Mouse (Mus musculus) ES-E14 (cell line): ENCODE measurements around the gene Pdia5. TPM values are rescaled to one million over a fixed set of nuclear protein-coding genes. Genes with fewer than 3 reads are reported as not detected.
A peak's percentile ranks its signal among the peaks of the same experiment; 100 is the strongest.

ENCODE experiments used
- DNase-seq: peaks from one replicate; pipeline ENCODE4 v3.0.0-alpha.2; 2013; ENCODE audit warnings: low read depth, low spot score
- H3K27ac ChIP-seq: 2 replicates; pipeline ENCODE4 v1.5.1; 2012; ENCODE audit warnings: low read depth, mild to moderate bottlenecking, low read length, moderate library complexity, mixed read lengths; ENCODE audit not compliant: poor library complexity, insufficient read depth, severe bottlenecking
- H3K36me3 ChIP-seq: 2 replicates; pipeline ENCODE4 v1.6.1; 2012; ENCODE audit warnings: mild to moderate bottlenecking, low read length, moderate library complexity, mixed read lengths; ENCODE audit not compliant: control insufficient read depth, poor library complexity, insufficient read depth, severe bottlenecking
- H3K4me1 ChIP-seq, 2 experiments: fragments of 150-350 bp in 1 of 2; sonication (generic) in 1 of 2; 2 replicates each; pipeline ENCODE4 v1.6.1; 2012; ENCODE audit warnings: low read length in 2 of 2, mild to moderate bottlenecking in 1 of 2, mixed read lengths in 1 of 2; ENCODE audit not compliant: control insufficient read depth in 2 of 2, insufficient read depth in 2 of 2, poor library complexity in 1 of 2
- H3K4me3 ChIP-seq, 2 experiments: fragments of 150-350 bp in 1 of 2; sonication (generic) in 1 of 2; 2 replicates each; pipeline ENCODE4 v1.5.1; 2012; ENCODE audit warnings: low read length in 2 of 2, low read depth in 1 of 2, mild to moderate bottlenecking in 1 of 2, mixed read lengths in 1 of 2; ENCODE audit not compliant: insufficient read depth in 1 of 2, poor library complexity in 1 of 2, severe bottlenecking in 1 of 2
- H3K9ac ChIP-seq: 2 replicates; pipeline ENCODE4 v1.6.1; 2012; ENCODE audit warnings: low read depth, mild to moderate bottlenecking, low read length, mixed read lengths; ENCODE audit not compliant: poor library complexity, insufficient read depth, severe bottlenecking
- H3K9me3 ChIP-seq: fragments of 150-350 bp; sonication (generic); 2 replicates; pipeline ENCODE4 v1.6.1; 2012; ENCODE audit warnings: low read depth, mild to moderate bottlenecking, low read length; ENCODE audit not compliant: control insufficient read depth, insufficient read depth
- CHD2 ChIP-seq: IDR thresholded peaks from 2 replicates; pipeline ENCODE4 v1.6.1; 2014; ENCODE audit warnings: mild to moderate bottlenecking, low read depth, low read length, inconsistent platforms
- HCFC1 ChIP-seq: IDR thresholded peaks from 2 replicates; pipeline ENCODE4 v1.6.1; 2012; ENCODE audit warnings: low read length, inconsistent platforms, borderline replicate concordance; ENCODE audit not compliant: insufficient read depth
- MAFK ChIP-seq: IDR thresholded peaks from 2 replicates; pipeline ENCODE4 v1.6.1; 2014; ENCODE audit warnings: mild to moderate bottlenecking, low read depth, low read length, inconsistent platforms; ENCODE audit not compliant: insufficient read depth
- ZC3H11A ChIP-seq: IDR thresholded peaks from 2 replicates; pipeline ENCODE4 v1.6.1; 2012; ENCODE audit warnings: low read depth, mild to moderate bottlenecking, inconsistent platforms, low read length, borderline replicate concordance
- ZNF384 ChIP-seq: IDR thresholded peaks from 2 replicates; pipeline ENCODE4 v1.6.1; 2012; ENCODE audit warnings: low read depth, low read length, inconsistent platforms
- in situ Hi-C, 2 experiments: fragments of 600-800 bp; cut with MboI; formaldehyde crosslinking; loops; one replicate each; pipeline ENCODE4 v1.15.1; 2025; ENCODE audit warnings: low sequenced_read_pairs in 2 of 2, inconsistent platforms in 1 of 2; ENCODE audit not compliant: unreplicated experiment in 2 of 2
- total RNA-seq: library from RNA; depleted of rRNA; stranded (reverse); fragments of 300-350 nt; gene quantifications from 2 replicates; pipeline ENCODE4 v1.2.3, GENCODE M21; 2012; rRNA removed

Pdia5 gene
- total RNA-seq, 1 experiment = 20.3 TPM

GRCm38 (mm10) chr16:35363150-35364062 is 127.3 kb downstream of the Pdia5 start, which contains the start of gene Sec22a:
Sec22a (minus strand) TSS chr16:35363918.
- in situ Hi-C loops = no loop called here
- Histone ChIP-seq H3K4me3 (peak within 1 kb of the TSS; percentile 97 to 98), H3K9me3 (no peaks in the 10 kb centered on the region), H3K27ac (peak within 1 kb of the TSS; percentile 65; the same call in 1 of the 2 replicates), H3K9ac (peak within 1 kb of the TSS; percentile 95), H3K36me3 (peaks cover 3% of the 10 kb centered on the region; the same call in 1 of the 2 replicates), H3K4me1 (peaks cover 0 to 3% of the 10 kb centered on the region in 2 experiments; a peak in 1 of 4 replicates)
- DNase-seq = peak; percentile 89
- TF ChIP-seq MAFK (no peak), HCFC1 (0 out of 2 replicates have a peak, but pooled peaks have one; percentile 31), ZNF384 (no peak)

DNA sequence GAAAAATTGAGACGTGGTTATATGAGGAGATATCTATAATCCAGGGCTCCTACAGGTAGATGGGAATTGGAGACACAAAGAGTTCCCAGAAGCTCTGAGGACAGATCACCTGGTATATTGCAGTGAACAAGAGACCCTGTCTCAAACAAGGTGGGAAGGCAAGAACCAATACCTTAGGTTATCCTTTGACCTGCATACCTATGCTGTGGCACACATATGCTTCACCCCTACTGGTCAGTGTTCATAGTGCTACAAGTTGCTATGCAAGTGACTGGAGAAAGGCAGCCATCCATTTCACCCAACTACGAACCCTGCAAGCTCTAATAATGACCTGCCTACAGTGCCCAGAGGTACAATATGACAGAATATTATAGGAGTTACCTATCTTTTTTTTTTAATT is 128.5 kb downstream of the Pdia5 start:
- H3K9ac ChIP-seq = no peak overlapping the region
- no peak overlapping the region for H3K27ac ChIP-seq
- DNase-seq = peak; percentile 9
- H3K9me3 ChIP-seq = no peaks in the 10 kb centered on the region
- peaks cover 0 to 3% of the 10 kb centered on the region in 2 experiments; a peak in 1 of 4 replicates for H3K4me1 ChIP-seq
- no peak for TF ChIP-seq ZC3H11A
- no peak for TF ChIP-seq CHD2
- no peak for TF ChIP-seq ZNF384
- TF ChIP-seq HCFC1 = no peak
- no peak for TF ChIP-seq MAFK
- in situ Hi-C loops = no loop called here
- no peak overlapping the region for H3K4me3 ChIP-seq
- peaks cover 3% of the 10 kb centered on the region; the same call in 1 of the 2 replicates for H3K36me3 ChIP-seq

GRCm38 (mm10) chr16:35360593-35360992 is 130.1 kb downstream of the Pdia5 start:
- DNase-seq = peak; percentile 67
- peaks cover 3% of the 10 kb centered on the region; the same call in 1 of the 2 replicates for H3K36me3 ChIP-seq
- no peak overlapping the region for H3K4me3 ChIP-seq
- H3K27ac ChIP-seq = no peak overlapping the region
- no peak for TF ChIP-seq CHD2
- TF ChIP-seq MAFK = no peak
- no peak for TF ChIP-seq ZNF384
- TF ChIP-seq HCFC1 = no peak
- TF ChIP-seq ZC3H11A = no peak
- in situ Hi-C loops = no loop called here
- no peak overlapping the region for H3K9ac ChIP-seq
- H3K4me1 ChIP-seq = peaks cover 0 to 3% of the 10 kb centered on the region in 2 experiments; a peak in 1 of 4 replicates
- H3K9me3 ChIP-seq = no peaks in the 10 kb centered on the region

DNA sequence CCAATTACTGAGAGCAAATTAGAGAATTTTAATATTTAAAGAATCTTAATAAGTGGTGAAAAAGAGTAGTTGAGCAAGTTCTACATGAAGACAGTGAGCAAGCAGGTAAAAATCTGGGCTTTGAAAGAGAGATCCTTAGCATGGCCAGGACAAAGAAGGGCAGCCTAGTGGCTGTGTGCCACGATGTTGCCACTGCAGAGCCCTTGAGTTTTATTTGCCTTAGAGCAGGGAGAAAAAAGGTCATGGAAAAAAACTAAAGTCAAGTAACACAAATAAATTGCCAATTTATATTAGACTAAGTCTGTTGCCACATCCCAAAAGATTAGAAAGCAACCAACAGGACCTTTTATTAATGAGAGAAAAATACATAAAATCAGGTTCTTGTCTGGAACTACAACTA is 133.2 kb downstream of the Pdia5 start:
- no peak overlapping the region for H3K27ac ChIP-seq
- no peak for DNase-seq
- H3K9me3 ChIP-seq = no peaks in the 10 kb centered on the region
- no peaks in the 10 kb centered on the region; a peak in 1 of 4 replicates for H3K4me1 ChIP-seq
- peaks cover 3% of the 10 kb centered on the region; the same call in 1 of the 2 replicates for H3K36me3 ChIP-seq
- H3K9ac ChIP-seq = no peak overlapping the region
- TF ChIP-seq MAFK (no peak), ZNF384 (no peak), CHD2 (no peak), ZC3H11A (no peak), HCFC1 (no peak)
- H3K4me3 ChIP-seq = no peak overlapping the region
- in situ Hi-C loops = no loop called here

Other genes starting within 250 kb of the Pdia5 start
- gene Sec22a, start 127.0 kb downstream of the Pdia5 start, total RNA-seq = 16.7 and 23.5 TPM in 2 replicates
- gene Sema5b, start 50.3 kb upstream of the Pdia5 start, total RNA-seq = 6.4 and 13.3 TPM in 2 replicates